Mouse (Mus musculus): ENCODE results near the gene Stab1. TPM values are rescaled to one million over a fixed set of nuclear protein-coding genes. Genes with fewer than 3 reads are reported as not detected.

The Stab1 gene
- polyA plus RNA-seq, 1 experiment from 2014 or later, result 21.8 TPM

DNA sequence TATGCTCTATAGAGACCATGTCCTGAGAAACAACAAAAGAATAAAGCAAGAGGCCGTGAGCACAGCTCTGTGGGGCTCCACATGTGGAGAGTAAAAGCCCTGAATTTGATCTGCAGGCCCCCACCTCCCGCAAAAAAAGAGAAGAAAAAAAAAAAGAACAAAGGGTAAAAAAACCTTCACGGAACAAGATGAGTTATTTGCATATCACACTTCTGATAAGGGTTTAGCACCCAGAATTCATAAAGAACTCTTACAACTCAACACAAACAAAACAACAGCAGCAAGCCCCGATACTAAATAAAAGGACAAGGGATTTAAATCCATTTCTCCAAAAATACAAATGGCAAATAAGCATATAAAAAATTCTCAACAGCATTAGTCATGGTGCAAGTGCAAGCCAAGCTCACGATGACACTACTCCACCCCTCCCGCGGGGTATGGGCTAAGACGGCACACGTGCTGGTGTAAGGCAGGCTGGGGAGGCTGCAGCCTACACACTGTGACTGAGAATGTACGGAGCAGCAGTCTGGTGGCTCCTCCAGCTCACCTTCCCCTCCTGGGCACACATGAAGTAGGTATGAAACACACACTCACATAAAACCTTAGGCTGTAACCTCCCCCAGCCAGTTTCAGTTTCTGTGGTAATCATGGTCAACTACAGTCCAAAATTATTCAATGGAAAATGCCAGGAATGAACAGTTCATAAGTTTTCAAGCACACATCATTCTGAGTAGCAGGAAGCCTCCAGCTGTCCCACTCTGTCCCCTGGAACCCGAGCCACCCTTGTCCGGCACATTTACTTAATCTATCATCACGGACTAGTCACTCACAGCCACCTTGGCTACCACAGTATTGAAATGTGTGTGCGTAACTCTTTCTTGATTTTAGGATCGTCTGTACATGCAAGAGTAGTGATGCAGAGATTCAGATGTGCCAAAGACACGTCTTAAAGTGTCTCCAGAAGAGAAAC is 29.4 kb upstream of the Stab1 start:
- WGBS, result 70% methylated on average over 16 of the region's 16 CpGs
- H3K9ac ChIP-seq (ENCODE audit: low read length), result no peak overlapping the region
- peaks cover 2% of the 10 kb centered on the region; the same call in 1 of the 2 replicates for H3K4me1 ChIP-seq (ENCODE audit: control insufficient read depth, insufficient read depth, low read length)
- no peaks in the 10 kb centered on the region for H3K27me3 ChIP-seq (replicated peaks; ENCODE audit: control insufficient read depth, insufficient read depth, low read length)
- DNase-seq (ENCODE audit: low spot score), result no peak
- H3K9me3 ChIP-seq (replicated peaks; ENCODE audit: control insufficient read depth, low read length), result no peaks in the 10 kb centered on the region
- peaks cover 89% of the 10 kb centered on the region for H3K36me3 ChIP-seq (ENCODE audit: control insufficient read depth, insufficient read depth, low read length)
- no peak overlapping the region for H3K27ac ChIP-seq (ENCODE audit: low read depth, low read length)
- H3K4me2 ChIP-seq (ENCODE audit: low read length), result no peak overlapping the region
- no peak overlapping the region for H3K4me3 ChIP-seq (ENCODE audit: low read depth, low read length)
- ATAC-seq, result no peak; the same call in 1 of the 2 replicates

GRCm38 (mm10) chr14:31195968-31196367 is 27.5 kb upstream of the Stab1 start:
- DNase-seq (ENCODE audit: low spot score) (peak; percentile 59), ATAC-seq (no peak; the same call in 1 of the 2 replicates)
- no peak overlapping the region for H3K27ac ChIP-seq (ENCODE audit: low read depth, low read length)
- no peaks in the 10 kb centered on the region for H3K27me3 ChIP-seq (replicated peaks; ENCODE audit: control insufficient read depth, insufficient read depth, low read length)
- H3K9me3 ChIP-seq (replicated peaks; ENCODE audit: control insufficient read depth, low read length), result no peaks in the 10 kb centered on the region
- no peak overlapping the region for H3K4me3 ChIP-seq (ENCODE audit: low read depth, low read length)
- H3K4me2 ChIP-seq (ENCODE audit: low read length), result no peak overlapping the region
- H3K36me3 ChIP-seq (ENCODE audit: control insufficient read depth, insufficient read depth, low read length), result peaks cover 89% of the 10 kb centered on the region
- H3K9ac ChIP-seq (ENCODE audit: low read length), result no peak overlapping the region
- peaks cover 2% of the 10 kb centered on the region; the same call in 1 of the 2 replicates for H3K4me1 ChIP-seq (ENCODE audit: control insufficient read depth, insufficient read depth, low read length)

GRCm38 (mm10) chr14:31195521-31195920 is 27.1 kb upstream of the Stab1 start:
- no peak overlapping the region for H3K9ac ChIP-seq (ENCODE audit: low read length)
- H3K36me3 ChIP-seq (ENCODE audit: control insufficient read depth, insufficient read depth, low read length), result peaks cover 89% of the 10 kb centered on the region

GRCm38 (mm10) chr14:31194891-31195513 is 26.6 kb upstream of the Stab1 start:
- H3K4me1 ChIP-seq (ENCODE audit: control insufficient read depth, insufficient read depth, low read length), result peaks cover 2% of the 10 kb centered on the region; the same call in 1 of the 2 replicates
- H3K9ac ChIP-seq (ENCODE audit: low read length), result no peak overlapping the region
- 0 out of 2 replicates have a peak overlapping the region, but pooled peaks have one; percentile 15 for H3K27ac ChIP-seq (ENCODE audit: low read depth, low read length)
- DNase-seq (ENCODE audit: low spot score) (no peak), ATAC-seq (no peak)
- H3K27me3 ChIP-seq (replicated peaks; ENCODE audit: control insufficient read depth, insufficient read depth, low read length), result no peaks in the 10 kb centered on the region
- H3K36me3 ChIP-seq (ENCODE audit: control insufficient read depth, insufficient read depth, low read length), result peaks cover 89% of the 10 kb centered on the region
- H3K4me3 ChIP-seq (ENCODE audit: low read depth, low read length), result no peak overlapping the region
- H3K9me3 ChIP-seq (replicated peaks; ENCODE audit: control insufficient read depth, low read length), result no peaks in the 10 kb centered on the region
- H3K4me2 ChIP-seq (ENCODE audit: low read length), result no peak overlapping the region
- WGBS, result 77% methylated on average over 14 of the region's 14 CpGs

More at GRCm38 (mm10) chr14:31195521-31195920, 27.1 kb upstream of the Stab1 start:
- WGBS, result 91% methylated on average over 4 of the region's 4 CpGs
- Histone ChIP-seq H3K4me3 (ENCODE audit: low read depth, low read length) (no peak overlapping the region), H3K4me1 (ENCODE audit: control insufficient read depth, insufficient read depth, low read length) (peaks cover 2% of the 10 kb centered on the region; the same call in 1 of the 2 replicates), H3K27ac (ENCODE audit: low read depth, low read length) (no peak overlapping the region), H3K27me3 (replicated peaks; ENCODE audit: control insufficient read depth, insufficient read depth, low read length) (no peaks in the 10 kb centered on the region), H3K9me3 (replicated peaks; ENCODE audit: control insufficient read depth, low read length) (no peaks in the 10 kb centered on the region), H3K4me2 (ENCODE audit: low read length) (no peak overlapping the region)
- DNase-seq (ENCODE audit: low spot score) (no peak), ATAC-seq (no peak)

DNA sequence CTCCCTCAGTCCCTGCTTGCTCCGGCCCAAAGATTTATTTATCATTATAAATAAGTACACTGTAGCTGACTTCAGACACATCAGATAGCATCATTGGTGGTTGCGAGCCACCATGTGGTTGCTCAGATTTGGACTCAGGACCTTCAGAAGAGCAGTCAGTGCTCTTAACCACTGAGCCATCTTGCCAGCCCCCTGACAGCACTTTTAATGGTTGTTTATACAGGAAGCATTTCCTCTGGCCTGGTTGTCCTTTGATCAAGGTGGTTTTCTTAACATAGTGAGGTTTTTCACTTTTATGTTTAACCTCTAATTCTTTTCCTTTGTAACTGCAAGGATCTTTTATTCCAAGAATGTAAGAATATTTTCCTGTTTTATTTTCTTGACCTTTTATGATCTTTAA is 26.0 kb upstream of the Stab1 start:
- peaks cover 2% of the 10 kb centered on the region; the same call in 1 of the 2 replicates for H3K4me1 ChIP-seq (ENCODE audit: control insufficient read depth, insufficient read depth, low read length)
- H3K36me3 ChIP-seq (ENCODE audit: control insufficient read depth, insufficient read depth, low read length), result peaks cover 89% of the 10 kb centered on the region
- ATAC-seq, result no peak
- H3K9me3 ChIP-seq (replicated peaks; ENCODE audit: control insufficient read depth, low read length), result no peaks in the 10 kb centered on the region
- 96% methylated on average over 2 of the region's 2 CpGs for WGBS
- no peak for DNase-seq (ENCODE audit: low spot score)
- H3K9ac ChIP-seq (ENCODE audit: low read length), result no peak overlapping the region
- no peak overlapping the region for H3K27ac ChIP-seq (ENCODE audit: low read depth, low read length)
- no peak overlapping the region for H3K4me2 ChIP-seq (ENCODE audit: low read length)
- no peak overlapping the region for H3K4me3 ChIP-seq (ENCODE audit: low read depth, low read length)
- H3K27me3 ChIP-seq (replicated peaks; ENCODE audit: control insufficient read depth, insufficient read depth, low read length), result no peaks in the 10 kb centered on the region

- ATAC-seq (peak; percentile 64; the same call in 1 of the 2 replicates), DNase-seq (ENCODE audit: low spot score) (peak; percentile 58)
- H3K27ac ChIP-seq (ENCODE audit: low read depth, low read length), result no peak overlapping the region
Measured at GRCm38 (mm10) chr14:31193791-31194190, 25.4 kb upstream of the Stab1 start.

GRCm38 (mm10) chr14:31191936-31192335 is 23.5 kb upstream of the Stab1 start:
- no peak overlapping the region for H3K4me2 ChIP-seq (ENCODE audit: low read length)
- no peaks in the 10 kb centered on the region for H3K27me3 ChIP-seq (replicated peaks; ENCODE audit: control insufficient read depth, insufficient read depth, low read length)
- WGBS, result 54% methylated on average over 2 of the region's 2 CpGs
- H3K9ac ChIP-seq (ENCODE audit: low read length), result no peak overlapping the region
- no peaks in the 10 kb centered on the region for H3K9me3 ChIP-seq (replicated peaks; ENCODE audit: control insufficient read depth, low read length)
- DNase-seq (ENCODE audit: low spot score) (peak; percentile 33), ATAC-seq (no peak)
- no peak overlapping the region for H3K27ac ChIP-seq (ENCODE audit: low read depth, low read length)
- peaks cover 2% of the 10 kb centered on the region; the same call in 1 of the 2 replicates for H3K4me1 ChIP-seq (ENCODE audit: control insufficient read depth, insufficient read depth, low read length)
- H3K36me3 ChIP-seq (ENCODE audit: control insufficient read depth, insufficient read depth, low read length), result peaks cover 92% of the 10 kb centered on the region
- H3K4me3 ChIP-seq (ENCODE audit: low read depth, low read length), result no peak overlapping the region

More at GRCm38 (mm10) chr14:31193791-31194190, 25.4 kb upstream of the Stab1 start:
- Histone ChIP-seq H3K9ac (ENCODE audit: low read length) (no peak overlapping the region), H3K4me2 (ENCODE audit: low read length) (no peak overlapping the region), H3K36me3 (ENCODE audit: control insufficient read depth, insufficient read depth, low read length) (peaks cover 91% of the 10 kb centered on the region), H3K4me3 (ENCODE audit: low read depth, low read length) (no peak overlapping the region), H3K9me3 (replicated peaks; ENCODE audit: control insufficient read depth, low read length) (no peaks in the 10 kb centered on the region), H3K4me1 (ENCODE audit: control insufficient read depth, insufficient read depth, low read length) (peaks cover 2% of the 10 kb centered on the region; the same call in 1 of the 2 replicates), H3K27me3 (replicated peaks; ENCODE audit: control insufficient read depth, insufficient read depth, low read length) (no peaks in the 10 kb centered on the region)
- WGBS, result 71% methylated on average over 7 of the region's 7 CpGs

GRCm38 (mm10) chr14:31189348-31189747 is 20.9 kb upstream of the Stab1 start:
- ATAC-seq (no peak), DNase-seq (ENCODE audit: low spot score) (no peak)
- Histone ChIP-seq H3K4me2 (ENCODE audit: low read length) (no peak overlapping the region), H3K36me3 (ENCODE audit: control insufficient read depth, insufficient read depth, low read length) (peaks cover 98% of the 10 kb centered on the region), H3K9ac (ENCODE audit: low read length) (no peak overlapping the region), H3K9me3 (replicated peaks; ENCODE audit: control insufficient read depth, low read length) (no peaks in the 10 kb centered on the region), H3K4me1 (ENCODE audit: control insufficient read depth, insufficient read depth, low read length) (peaks cover 2% of the 10 kb centered on the region; the same call in 1 of the 2 replicates), H3K27ac (ENCODE audit: low read depth, low read length) (no peak overlapping the region), H3K27me3 (replicated peaks; ENCODE audit: control insufficient read depth, insufficient read depth, low read length) (no peaks in the 10 kb centered on the region), H3K4me3 (ENCODE audit: low read depth, low read length) (no peak overlapping the region)
- WGBS, result 95% methylated on average over 3 of the region's 3 CpGs

All from forebrain, embryonic 14.5 days (tissue).